Mouse (Mus musculus): ENCODE data around the gene Caml.
A peak's percentile ranks its signal among the peaks of the same experiment; 100 is the strongest.
"Not testable (repeated sequence)": the region's sequence is repeated elsewhere in the genome, so short reads cannot be mapped to it uniquely, and the experiment has no call there.

Gene Caml

DNA sequence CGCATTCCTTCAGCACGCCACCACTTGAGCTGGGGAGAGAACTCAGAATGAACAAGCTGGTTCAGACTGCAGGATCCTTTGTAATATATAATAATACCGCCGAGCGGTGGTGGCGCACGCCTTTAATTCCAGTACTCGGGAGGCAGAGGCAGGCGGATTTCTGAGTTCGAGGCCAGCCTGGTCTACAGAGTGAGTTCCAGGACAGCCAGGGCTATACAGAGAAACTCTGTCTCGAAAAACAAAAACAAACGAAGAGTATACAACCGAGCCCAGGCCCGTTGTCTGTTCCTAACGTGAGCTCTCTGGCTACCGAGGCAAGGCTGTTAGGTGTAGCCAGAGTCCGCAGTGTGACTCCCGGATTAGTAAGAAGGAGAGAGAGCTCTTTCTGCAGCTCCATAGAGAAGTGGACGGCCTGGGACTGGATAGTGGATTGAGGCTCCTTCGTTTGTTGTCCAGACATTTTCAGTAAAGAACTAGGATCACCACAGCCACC, 603 bp upstream of the Caml start:
- DNase-seq (ENCODE audit: low read depth, low spot score): not testable (repeated sequence)

- DNase-seq (ENCODE audit: low read depth, low spot score): peak; percentile 94
These were observed 11.9 kb downstream of the Caml start, which contains the start of gene Ddx46 for GRCm38 (mm10) chr13:55634639-55635127. Gene Ddx46 (plus strand): TSS chr13:55635027.

- no peak for DNase-seq (ENCODE audit: low read depth, low spot score)
These were observed 12.4 kb downstream of the Caml start for GRCm38 (mm10) chr13:55635146-55635571.

DNA sequence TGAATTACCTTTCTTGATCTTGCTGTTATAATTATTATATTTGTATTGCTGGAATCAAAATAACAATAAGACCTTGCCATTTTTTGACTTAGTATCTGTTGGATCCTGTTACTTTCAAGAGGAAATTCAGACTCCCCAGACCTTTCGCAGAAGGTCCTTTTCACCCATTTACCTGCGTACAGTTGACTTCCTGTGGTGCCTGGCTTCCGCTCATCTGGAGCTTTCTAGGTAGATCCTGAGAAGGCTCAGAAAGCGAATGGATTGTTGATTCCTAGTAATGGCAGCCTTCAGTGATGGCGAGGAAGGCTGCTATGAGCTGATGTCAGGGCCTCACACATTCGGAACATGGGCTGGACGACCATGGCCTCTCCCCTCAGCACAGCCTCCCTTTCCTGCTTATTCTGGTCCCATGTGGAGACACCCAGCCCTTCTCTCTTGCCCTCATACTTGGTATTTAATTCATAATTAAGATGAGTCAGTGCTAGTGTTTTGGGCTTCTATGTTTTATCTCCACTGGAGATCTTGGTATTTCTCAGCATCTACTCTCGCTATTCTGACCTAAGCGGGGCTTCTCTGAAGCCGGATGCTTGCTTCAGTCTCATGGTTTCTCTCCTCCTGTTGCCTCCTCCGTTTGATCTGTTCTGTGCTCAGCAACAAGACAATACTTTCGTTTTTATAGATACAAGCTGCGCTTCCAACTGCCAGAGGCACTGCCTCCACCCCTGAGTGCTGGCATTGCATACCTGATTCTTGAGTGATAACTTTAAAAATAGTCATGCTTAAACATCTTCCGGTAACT, 13.6 kb downstream of the Caml start:
- DNase-seq (ENCODE audit: low read depth, low spot score): peak; percentile 73

- DNase-seq (ENCODE audit: low read depth, low spot score): peak; percentile 82
These were observed 17.7 kb downstream of the Caml start for GRCm38 (mm10) chr13:55640480-55640879.

GRCm38 (mm10) chr13:55644525-55644924, 21.7 kb downstream of the Caml start:
- DNase-seq (ENCODE audit: low read depth, low spot score): peak; percentile 70

- no peak for DNase-seq (ENCODE audit: low read depth, low spot score)
These were observed 27.3 kb downstream of the Caml start for GRCm38 (mm10) chr13:55650098-55650497.

DNA sequence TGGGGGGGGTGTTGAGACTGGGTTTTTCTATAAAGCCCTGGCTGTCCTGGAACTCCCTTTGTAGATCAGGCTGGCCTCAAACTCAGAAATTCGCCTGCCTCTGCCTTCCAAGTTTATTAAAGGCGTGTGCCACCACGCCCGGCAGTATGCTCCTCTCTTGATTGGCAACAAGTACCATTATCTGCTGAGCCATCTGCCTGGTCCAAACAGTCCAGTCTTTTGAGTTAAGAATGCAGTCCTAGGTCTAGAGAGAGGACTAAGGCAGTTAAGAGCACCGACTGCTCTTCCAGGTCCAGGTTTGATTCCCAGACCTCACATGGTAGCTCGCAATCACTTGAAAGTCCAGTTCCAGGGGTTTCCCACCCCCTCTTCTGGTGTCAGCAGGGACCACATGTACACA, 28.2 kb downstream of the Caml start:
- DNase-seq (ENCODE audit: low read depth, low spot score): no peak

GRCm38 (mm10) chr13:55668550-55668949, 45.7 kb downstream of the Caml start:
- peak; percentile 41 for DNase-seq (ENCODE audit: low read depth, low spot score)

- peak; percentile 58 for DNase-seq (ENCODE audit: low read depth, low spot score)
These were observed 49.9 kb downstream of the Caml start for GRCm38 (mm10) chr13:55672711-55673110.

DNA sequence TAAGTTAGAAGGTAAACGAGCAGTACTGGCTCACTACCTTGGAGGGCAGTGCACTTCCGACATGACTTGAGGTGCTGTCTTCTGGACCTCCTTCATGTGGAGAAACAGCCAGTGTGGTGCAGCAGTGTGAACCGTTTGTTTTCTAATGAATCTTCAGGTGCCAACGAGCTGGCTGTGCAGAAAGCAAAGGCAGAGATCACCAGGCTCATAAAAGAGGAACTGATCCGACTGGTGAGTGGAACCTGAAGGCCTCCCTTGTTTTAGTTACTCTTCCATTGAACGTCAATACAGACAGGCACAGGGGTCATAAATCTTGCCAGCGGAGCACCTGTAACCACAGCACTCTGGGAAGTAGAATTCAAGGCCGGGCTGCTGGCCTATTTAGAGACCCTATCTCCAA, 54.6 kb downstream of the Caml start:
- no peak for DNase-seq (ENCODE audit: low read depth, low spot score)

Data from CD4-positive helper T cell, adult 2 months (primary cell).